Mouse (Mus musculus) embryonic fibroblast, embryonic 13.5 days (primary cell): ENCODE data around the gene Lmna.

ENCODE experiments used
- CTCF ChIP-seq: IDR thresholded peaks from 2 replicates; pipeline ENCODE4 v1.5.1; 2011; ENCODE audit warnings: mild to moderate bottlenecking, control low read depth, low read length, moderate library complexity, borderline replicate concordance; ENCODE audit not compliant: insufficient read depth
- POLR2A ChIP-seq: IDR thresholded peaks from 2 replicates; pipeline ENCODE4 v1.6.1; 2011; ENCODE audit warnings: low read depth, mild to moderate bottlenecking, control low read depth, low read length, moderate library complexity

GRCm38 (mm10) chr3:88484597-88485316, 25.0 kb downstream of the Lmna start:
- no peak for TF ChIP-seq CTCF
- no peak for TF ChIP-seq POLR2A
